Mouse (Mus musculus): ENCODE measurements around the gene Sparc. TPM values are rescaled to one million over a fixed set of nuclear protein-coding genes. Genes with fewer than 3 reads are reported as not detected.

The Sparc gene
- total RNA-seq (2021): 100 to 1,000 TPM; 378 to 402 TPM
- long read RNA-seq, transcript Sparc-202 (10 exons, 2,115 nt): minor isoform, 16 of 423 reads
- long read RNA-seq, transcript Sparc-205 (5 exons, 741 nt): minor isoform, 78 of 423 reads
- long read RNA-seq, transcript Sparc-203 (4 exons, 909 nt): minor isoform, 10 of 423 reads
- long read RNA-seq, transcript Sparc-201 (10 exons, 2,300 nt): major isoform, 144 of 423 reads
- long read RNA-seq, partial matches to known transcripts: 86 of 423 reads
- long read RNA-seq, other reads (novel, unspliced or antisense): 89 of 423 reads

DNA sequence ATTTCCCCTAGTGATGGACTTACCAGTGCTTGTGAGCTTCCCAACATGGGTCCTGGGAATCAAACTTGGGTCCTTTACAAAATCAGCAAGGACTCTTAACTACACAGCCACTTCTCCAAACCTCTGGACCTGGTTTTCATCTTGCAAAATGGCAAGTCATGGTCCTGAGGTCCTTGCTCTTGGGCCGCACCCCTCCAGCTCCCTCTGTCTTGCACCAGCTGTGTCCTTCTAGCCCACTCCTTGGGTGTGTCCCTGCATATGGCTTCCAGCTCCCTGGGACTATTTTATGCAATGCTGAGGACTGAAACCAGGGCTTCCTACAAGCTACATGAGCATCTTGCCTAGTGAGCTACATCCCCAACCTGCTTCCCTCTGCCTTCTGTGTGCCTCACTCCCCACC lies at the start of gene Sparc:
Gene Sparc (minus strand): TSS at position 206 of the 400 bp plus-strand sequence.
- DNase-seq (ENCODE audit: low spot score in 2 of 2): no peak

DNA sequence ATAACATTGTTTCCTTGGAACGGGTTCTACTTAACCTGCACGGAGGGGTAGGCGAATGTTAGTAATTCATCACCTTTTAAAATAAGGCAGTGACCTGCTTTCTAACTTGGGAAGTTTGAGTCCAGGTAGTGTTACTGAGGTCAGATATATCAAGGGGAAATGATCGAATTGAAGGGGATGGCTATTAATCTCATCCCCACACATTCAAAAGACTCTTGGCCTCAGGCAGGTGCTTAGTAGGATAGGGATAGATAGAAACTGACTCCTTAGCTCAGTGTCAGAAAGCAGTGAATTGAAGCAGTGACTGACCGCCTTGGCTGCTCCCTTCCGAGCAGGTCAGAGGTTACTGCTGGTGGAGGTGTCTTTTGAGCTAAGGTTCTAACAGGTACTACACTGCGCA lies 48.5 kb upstream of the Sparc start:
- no peak for DNase-seq (ENCODE audit: low spot score in 2 of 2)

DNA sequence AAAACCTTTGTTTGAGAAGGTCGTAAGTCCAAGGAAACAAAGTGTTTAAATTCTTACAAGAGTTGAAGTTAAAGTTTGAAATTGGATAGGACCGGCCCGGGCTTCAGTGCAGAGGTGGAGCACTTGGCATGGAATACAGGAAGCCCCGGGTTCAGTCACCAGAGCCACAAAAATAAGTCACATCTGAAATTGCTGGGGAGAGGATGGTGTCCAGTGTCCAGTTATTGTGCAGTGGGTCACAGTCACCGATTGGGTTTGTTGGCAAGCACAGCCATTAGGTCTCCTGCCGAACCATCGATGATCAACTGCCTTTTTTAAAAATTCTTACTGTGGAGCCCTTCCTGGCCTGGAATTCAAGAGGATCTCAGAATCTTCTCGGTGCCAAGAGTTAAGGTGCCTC lies 47.8 kb upstream of the Sparc start:
- DNase-seq (ENCODE audit: low spot score in 2 of 2): no peak

DNA sequence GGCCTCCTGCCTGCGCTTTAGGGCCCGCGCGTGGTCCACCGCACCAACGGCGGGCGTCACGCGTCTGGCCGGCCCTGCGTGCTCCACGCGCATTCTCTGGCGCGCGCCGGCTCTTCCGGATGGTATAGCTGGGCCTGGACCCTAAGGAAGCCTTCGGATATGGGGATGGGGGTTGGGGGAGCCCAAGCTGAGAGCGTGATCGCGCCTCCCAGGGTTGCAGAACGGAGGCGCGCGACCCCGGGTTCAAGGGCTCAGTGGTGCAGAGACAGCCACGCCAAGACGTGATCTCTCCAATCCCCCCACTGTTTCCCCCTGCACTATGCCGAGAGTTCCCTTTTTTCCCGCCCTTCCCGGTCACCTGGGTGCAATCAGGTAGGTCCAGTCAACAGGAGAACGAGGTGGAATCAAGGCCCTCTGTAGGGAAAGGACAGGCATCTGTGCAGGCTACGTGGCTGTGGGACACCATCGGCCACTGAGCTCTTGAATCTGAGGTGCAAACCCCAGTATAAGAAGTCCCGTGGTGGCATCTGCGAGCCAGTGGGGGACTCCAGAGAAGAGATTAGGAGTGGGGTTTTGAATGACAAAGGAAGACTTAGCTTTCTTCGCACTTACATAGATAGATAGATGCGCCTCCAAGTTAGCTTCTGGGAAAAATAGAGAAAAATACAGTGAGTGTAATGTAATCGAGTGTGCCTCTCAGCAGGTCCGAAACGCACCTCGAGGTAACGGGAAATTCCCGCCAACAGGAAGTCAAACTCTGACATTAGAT lies 47.1 kb upstream of the Sparc start:
- DNase-seq (ENCODE audit: low spot score in 2 of 2): no peak

- DNase-seq (ENCODE audit: low spot score in 2 of 2): peak; percentile 99
Measured at GRCm38 (mm10) chr11:55469048-55469843, 46.3 kb upstream of the Sparc start, which contains the start of gene G3bp1. Gene G3bp1, plus strand, starts transcription at chr11:55469685.

GRCm38 (mm10) chr11:55468611-55469047 lies 45.6 kb upstream of the Sparc start:
- DNase-seq (ENCODE audit: low spot score in 2 of 2): peak in 1 of 2 experiments; percentile 19

DNA sequence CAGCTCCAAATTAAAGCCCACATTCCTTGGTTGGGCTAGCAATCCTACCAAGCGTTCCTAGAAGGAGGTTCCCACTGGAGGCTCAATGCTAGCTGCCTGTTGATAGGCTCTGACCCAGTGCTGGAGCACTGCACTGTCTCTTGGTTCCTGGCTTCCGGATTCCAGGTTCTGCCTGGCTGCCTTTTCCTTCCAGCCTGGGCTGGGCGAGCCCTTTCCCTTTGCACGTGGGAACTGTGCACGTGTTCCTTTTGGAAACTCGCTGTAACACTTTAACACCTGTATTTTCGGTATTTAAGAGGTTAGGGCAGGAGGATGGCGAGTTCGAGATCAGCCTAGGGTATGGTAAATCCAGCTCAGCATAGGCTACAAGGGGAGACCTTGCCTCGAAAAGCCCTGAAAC lies 45.0 kb upstream of the Sparc start:
- DNase-seq (ENCODE audit: low spot score in 2 of 2): no peak

DNA sequence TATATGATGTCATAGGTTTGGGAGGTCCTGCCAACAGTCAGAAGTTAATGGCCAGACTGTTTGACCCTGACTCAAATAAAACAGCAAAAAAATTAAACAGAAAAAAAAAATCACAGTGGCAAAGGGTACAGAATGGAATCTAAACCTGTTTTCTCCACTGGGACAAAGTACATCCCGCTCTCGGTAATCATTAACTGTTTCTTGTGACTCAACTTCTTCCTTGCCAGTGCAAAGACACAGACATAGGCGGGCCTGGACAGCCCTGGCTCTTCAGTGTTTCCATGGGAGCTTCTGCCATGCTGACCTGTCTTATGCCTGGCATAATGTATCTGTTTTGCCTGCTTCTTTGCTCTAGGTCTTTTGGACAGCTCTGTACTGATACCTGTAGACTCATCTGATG lies 42.2 kb upstream of the Sparc start:
- DNase-seq (ENCODE audit: low spot score in 2 of 2): no peak

DNA sequence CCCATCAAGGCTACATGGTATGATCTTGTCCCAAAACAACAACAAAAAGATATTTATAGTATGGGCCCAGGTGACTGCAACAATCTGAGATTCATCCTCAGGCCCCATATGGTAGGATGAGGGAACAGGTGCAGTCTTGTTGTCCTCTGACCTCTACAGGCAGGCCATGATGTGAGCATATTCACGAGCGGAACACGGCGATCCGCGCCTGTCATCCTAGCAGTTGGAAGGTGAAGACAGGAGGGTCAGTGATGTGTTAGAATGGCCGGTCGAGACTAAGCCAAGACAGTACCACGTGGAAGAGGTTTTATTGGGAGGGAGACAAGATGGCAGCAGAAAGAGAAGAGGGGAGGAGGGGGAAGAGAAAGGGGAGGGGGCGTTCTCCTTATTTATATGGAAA lies 41.7 kb upstream of the Sparc start:
- no peak for DNase-seq (ENCODE audit: low spot score in 2 of 2)

DNA sequence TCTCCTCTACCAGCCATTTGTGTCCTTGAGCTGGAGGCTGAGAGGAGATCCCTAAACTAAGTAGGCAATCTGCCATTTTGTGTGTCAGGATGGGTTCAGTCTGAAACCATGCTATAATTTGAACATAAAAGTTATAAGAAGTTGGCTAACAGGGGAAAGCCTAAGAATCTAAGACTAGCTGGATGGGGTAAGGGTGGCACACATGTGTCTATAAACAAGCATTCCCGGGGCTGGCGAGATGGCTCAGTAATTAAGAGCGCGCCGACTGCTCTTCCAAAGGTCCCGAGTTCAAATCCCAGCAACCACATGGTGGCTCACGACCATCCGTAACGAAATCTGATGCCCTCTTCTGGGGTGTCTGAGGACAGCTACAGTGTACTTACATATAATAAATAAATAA lies 39.2 kb upstream of the Sparc start:
- no peak for DNase-seq (ENCODE audit: low spot score in 2 of 2)

GRCm38 (mm10) chr11:55461019-55461645 lies 38.1 kb upstream of the Sparc start, which contains the start of gene Atox1:
Gene Atox1, minus strand, starts transcription at chr11:55461239.
- peak; percentile 90 to 94 for DNase-seq (ENCODE audit: low spot score in 2 of 2)

DNA sequence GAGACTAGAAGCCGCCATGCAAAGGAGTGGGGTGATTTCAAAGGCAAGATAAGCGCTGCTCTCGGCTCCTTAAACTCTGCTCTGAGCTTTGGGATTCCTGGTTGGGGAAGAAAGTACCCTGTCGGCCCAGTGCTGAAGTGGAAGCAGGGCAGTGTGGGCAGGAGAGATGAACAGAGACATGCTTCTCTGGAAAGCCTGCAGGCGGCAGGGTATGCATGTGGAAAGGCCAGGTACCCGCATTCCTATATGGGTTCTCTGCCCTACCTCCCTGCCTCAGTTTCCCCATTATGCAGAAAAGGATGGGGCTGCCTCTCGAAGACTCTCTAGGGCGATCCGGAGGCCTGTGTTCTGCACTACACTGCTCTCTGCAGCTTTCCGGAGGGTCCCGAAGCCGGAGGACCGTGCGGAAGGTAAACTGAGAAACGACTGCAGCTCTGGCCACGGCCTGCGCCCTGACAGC lies 37.6 kb upstream of the Sparc start:
- DNase-seq (ENCODE audit: low spot score in 2 of 2): peak in 1 of 2 experiments; percentile 19

DNA sequence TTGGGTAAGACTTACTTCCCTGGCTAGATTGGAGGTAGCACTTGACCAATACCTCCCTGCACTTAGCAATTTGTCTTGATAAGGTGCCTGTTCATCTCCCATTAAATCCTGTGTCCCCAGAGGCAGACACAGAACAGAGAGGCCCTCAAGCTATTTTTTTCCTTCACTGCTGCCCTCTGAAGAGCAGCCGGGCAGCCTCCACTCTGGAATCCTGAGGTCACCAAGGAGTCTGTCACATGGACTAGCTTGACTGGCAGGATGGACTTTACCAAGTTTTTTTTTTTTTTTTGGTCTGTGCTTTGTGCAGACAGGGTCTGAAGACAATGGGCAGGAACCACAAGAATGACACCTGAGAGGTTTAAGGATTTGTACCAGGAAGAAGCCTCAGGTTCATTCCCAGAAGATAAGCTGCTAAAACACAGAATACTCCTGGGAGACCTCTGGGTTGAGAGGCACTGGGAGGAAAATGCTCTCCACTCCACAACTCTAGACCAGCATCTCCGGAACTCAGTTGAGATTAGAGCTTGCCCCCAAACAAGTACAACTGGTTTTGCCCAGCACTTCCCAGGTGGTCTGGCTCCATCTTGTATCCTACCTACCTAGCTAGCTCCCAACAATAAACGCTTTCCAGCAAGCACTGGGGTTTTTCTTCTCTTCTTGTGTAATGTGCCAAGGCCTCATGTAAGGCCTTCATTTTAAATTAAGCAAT lies 37.0 kb upstream of the Sparc start:
- no peak for DNase-seq (ENCODE audit: low spot score in 2 of 2)

- no peak for DNase-seq (ENCODE audit: low spot score in 2 of 2)
Measured at GRCm38 (mm10) chr11:55458501-55458900, 35.5 kb upstream of the Sparc start.

DNA sequence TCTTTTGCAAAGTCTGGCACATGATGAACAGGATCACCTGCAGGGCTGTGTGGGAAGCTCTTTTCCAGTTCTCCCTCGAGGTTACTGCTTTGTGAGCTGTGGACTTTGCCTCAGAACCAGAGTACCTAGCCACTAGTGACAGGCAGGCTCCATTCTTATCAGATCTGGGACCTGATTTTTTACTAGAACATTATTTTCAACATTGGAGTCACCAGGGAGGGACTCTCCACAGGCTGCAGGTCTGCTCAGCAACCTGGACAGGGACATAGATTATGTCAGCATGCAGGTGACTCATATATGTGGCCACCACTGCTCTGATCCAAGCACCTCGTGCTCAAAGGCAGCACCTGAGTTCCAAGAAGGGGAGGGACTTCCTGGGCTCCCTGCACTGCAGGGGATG lies 32.2 kb upstream of the Sparc start:
- DNase-seq (ENCODE audit: low spot score in 2 of 2): no peak

DNA sequence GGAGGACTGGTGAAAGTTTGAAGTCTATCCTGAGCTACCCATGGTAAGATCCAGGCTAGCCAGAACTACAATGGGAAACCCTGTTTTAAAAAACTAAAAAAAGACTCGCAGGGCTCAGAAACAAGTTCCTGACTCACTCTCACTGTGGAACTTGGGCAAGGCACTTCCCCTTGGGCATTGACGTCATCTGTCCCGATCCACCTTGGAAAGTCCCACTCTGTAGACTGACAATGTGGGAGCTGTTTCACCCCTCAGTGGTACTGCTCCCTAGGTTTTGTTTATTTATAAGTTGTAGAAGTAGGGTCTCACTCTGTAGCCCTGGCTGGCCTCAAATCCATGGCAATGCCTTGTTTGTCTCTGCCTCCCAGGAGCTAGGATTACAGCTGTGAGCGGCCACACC lies 30.7 kb upstream of the Sparc start:
- DNase-seq (ENCODE audit: low spot score in 2 of 2): no peak

GRCm38 (mm10) chr11:55450311-55450710 lies 27.3 kb upstream of the Sparc start:
- no peak for DNase-seq (ENCODE audit: low spot score in 2 of 2)

- no peak for DNase-seq (ENCODE audit: low spot score in 2 of 2)
Measured at GRCm38 (mm10) chr11:55449531-55449930, 26.5 kb upstream of the Sparc start.

DNA sequence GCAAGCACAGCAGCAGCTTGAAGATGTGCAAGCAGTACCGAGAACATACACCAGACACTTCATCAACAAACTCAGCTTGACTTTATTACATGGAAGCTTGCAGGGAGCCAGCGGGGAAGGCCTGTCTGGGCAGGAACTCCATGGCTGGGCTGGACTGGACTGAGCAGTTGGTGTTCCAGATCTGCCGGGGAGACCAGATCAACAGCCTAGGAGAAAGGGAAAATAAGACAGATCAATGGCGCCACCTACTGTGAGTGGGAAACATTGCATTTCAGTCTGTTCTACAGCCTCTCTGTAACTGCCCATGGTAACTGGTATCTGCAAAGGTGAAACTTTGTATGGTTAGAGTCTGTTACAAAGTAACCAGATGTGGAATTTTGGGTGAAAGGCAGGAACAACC lies 23.6 kb upstream of the Sparc start:
- peak; percentile 91 to 93 for DNase-seq (ENCODE audit: low spot score in 2 of 2)

GRCm38 (mm10) chr11:55444772-55445171 lies 21.8 kb upstream of the Sparc start:
- DNase-seq (ENCODE audit: low spot score in 2 of 2): peak in 1 of 2 experiments; percentile 52
